Mouse (Mus musculus): ENCODE results near the gene Spred2. TPM values are rescaled to one million over a fixed set of nuclear protein-coding genes. Genes with fewer than 3 reads are reported as not detected.

Gene Spred2
- polyA plus RNA-seq, 1 experiment from 2014 or later: 4.1 TPM

- H3K27me3 ChIP-seq (ENCODE audit: control insufficient read depth, insufficient read depth, low read length): no peaks in the 10 kb centered on the region
- no peak overlapping the region for H3K27ac ChIP-seq (replicated peaks in 1 of 2; ENCODE audit: control insufficient read depth in 1 of 2, insufficient read depth in 1 of 2, low read depth in 2 of 2, low read length in 2 of 2)
- no peak overlapping the region for H3K4me3 ChIP-seq (ENCODE audit: control insufficient read depth in 1 of 2, insufficient read depth in 1 of 2, low read depth in 1 of 2, low read length in 2 of 2)
- H3K36me3 ChIP-seq (ENCODE audit: control insufficient read depth, insufficient read depth, low read length): no peaks in the 10 kb centered on the region
- peaks cover 15 to 16% of the 10 kb centered on the region in 2 experiments; a peak in 3 of 4 replicates for H3K4me1 ChIP-seq (ENCODE audit: control insufficient read depth in 2 of 2, insufficient read depth in 2 of 2, low read length in 2 of 2)
- no peaks in the 10 kb centered on the region for H3K9me3 ChIP-seq (ENCODE audit: control insufficient read depth, low read length)
- no peak overlapping the region for H3K4me2 ChIP-seq (ENCODE audit: low read length)
- no peak for ATAC-seq (ENCODE audit: insufficient number of reproducible peaks, insufficient read depth, low FRiP score, low read depth)
- WGBS: 77% methylated on average over 4 of the region's 4 CpGs
- no peak overlapping the region for H3K9ac ChIP-seq (ENCODE audit: low read length)
Observed at GRCm38 (mm10) chr11:20043256-20043655, 119.1 kb downstream of the Spred2 start.

DNA sequence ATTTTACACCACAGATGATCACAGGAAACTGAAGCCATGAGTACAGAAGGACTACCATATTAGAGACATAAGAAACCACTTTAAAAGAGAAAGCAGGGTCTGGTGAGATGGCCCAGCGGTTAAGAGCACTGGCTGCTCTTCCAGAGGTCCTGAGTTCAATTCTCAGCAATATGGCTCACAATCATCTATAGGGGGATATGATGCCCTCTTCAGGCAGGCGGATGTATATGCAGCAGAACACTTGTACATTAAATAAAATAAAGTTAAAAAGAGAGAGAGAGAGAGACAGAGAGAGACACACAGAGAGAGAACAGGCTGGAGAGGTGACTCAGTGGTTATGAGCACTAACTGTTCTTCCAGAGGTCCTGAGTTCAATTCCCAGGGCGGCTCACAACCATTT is 121.4 kb downstream of the Spred2 start:
- no peaks in the 10 kb centered on the region for H3K9me3 ChIP-seq (ENCODE audit: control insufficient read depth, low read length)
- no peak for ATAC-seq (ENCODE audit: insufficient number of reproducible peaks, insufficient read depth, low FRiP score, low read depth)
- peaks cover 15 to 16% of the 10 kb centered on the region in 2 experiments; a peak in 3 of 4 replicates for H3K4me1 ChIP-seq (ENCODE audit: control insufficient read depth in 2 of 2, insufficient read depth in 2 of 2, low read length in 2 of 2)
- no peak overlapping the region for H3K27ac ChIP-seq (replicated peaks in 1 of 2; ENCODE audit: control insufficient read depth in 1 of 2, insufficient read depth in 1 of 2, low read depth in 2 of 2, low read length in 2 of 2)
- 75% methylated on average over 3 of the region's 3 CpGs for WGBS
- no peaks in the 10 kb centered on the region for H3K27me3 ChIP-seq (ENCODE audit: control insufficient read depth, insufficient read depth, low read length)
- no peak overlapping the region for H3K4me2 ChIP-seq (ENCODE audit: low read length)
- no peak overlapping the region for H3K9ac ChIP-seq (ENCODE audit: low read length)
- no peaks in the 10 kb centered on the region for H3K36me3 ChIP-seq (ENCODE audit: control insufficient read depth, insufficient read depth, low read length)
- no peak overlapping the region for H3K4me3 ChIP-seq (ENCODE audit: control insufficient read depth in 1 of 2, insufficient read depth in 1 of 2, low read depth in 1 of 2, low read length in 2 of 2)

DNA sequence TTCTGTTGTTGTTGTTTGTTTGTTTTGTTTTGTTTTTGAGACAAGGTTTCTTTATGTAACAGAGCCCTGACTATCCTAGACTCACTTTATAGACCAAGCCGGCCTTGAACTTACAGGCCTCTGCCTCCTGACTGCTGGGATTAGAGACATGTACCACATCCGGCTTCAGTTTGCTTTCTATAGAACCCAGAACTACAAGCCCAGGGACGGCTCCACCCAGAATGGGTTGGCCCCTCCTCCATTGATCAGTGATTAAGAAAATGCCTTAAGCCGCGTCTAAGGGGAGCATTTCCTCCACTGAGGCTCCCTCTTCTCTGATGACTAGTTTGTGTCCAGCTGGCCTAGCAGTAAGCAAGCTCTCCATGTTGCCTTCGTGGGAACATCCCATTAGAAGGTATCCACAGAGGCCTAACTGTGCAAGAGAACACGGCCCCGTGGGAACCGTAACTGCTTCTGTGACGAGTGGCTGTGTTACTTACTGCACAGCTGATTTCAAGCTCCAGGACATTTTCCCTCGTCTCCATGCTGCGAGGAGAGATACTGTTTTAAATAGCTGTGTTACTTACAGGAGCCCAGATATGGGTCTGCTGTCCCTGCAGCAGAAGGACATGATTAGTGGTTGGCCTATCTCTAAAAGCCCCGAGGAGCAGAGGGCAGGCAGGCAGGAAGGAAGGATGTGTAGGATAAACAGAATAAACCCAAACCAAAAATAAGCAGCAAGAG is 128.8 kb downstream of the Spred2 start:
- peaks cover 14% of the 10 kb centered on the region; the same call in 1 of the 2 replicates for H3K36me3 ChIP-seq (ENCODE audit: control insufficient read depth, insufficient read depth, low read length)
- H3K9me3 ChIP-seq (ENCODE audit: control insufficient read depth, low read length): 0 out of 2 replicates have a peak, but pooled peaks cover 2% of the 10 kb centered on the region
- H3K4me3 ChIP-seq (ENCODE audit: control insufficient read depth in 1 of 2, insufficient read depth in 1 of 2, low read depth in 1 of 2, low read length in 2 of 2): no peak overlapping the region
- H3K4me1 ChIP-seq (ENCODE audit: control insufficient read depth in 2 of 2, insufficient read depth in 2 of 2, low read length in 2 of 2): peaks cover 5 to 6% of the 10 kb centered on the region in 2 experiments
- 42% methylated on average over 13 of the region's 13 CpGs for WGBS
- no peaks in the 10 kb centered on the region for H3K27me3 ChIP-seq (ENCODE audit: control insufficient read depth, insufficient read depth, low read length)
- H3K27ac ChIP-seq (replicated peaks in 1 of 2; ENCODE audit: control insufficient read depth in 1 of 2, insufficient read depth in 1 of 2, low read depth in 2 of 2, low read length in 2 of 2): no peak overlapping the region
- no peak for ATAC-seq (ENCODE audit: insufficient number of reproducible peaks, insufficient read depth, low FRiP score, low read depth)
- no peak overlapping the region for H3K4me2 ChIP-seq (ENCODE audit: low read length)
- H3K9ac ChIP-seq (ENCODE audit: low read length): no peak overlapping the region

- H3K9me3 ChIP-seq (ENCODE audit: control insufficient read depth, low read length): 0 out of 2 replicates have a peak, but pooled peaks cover 2% of the 10 kb centered on the region
- no peak overlapping the region for H3K27ac ChIP-seq (replicated peaks in 1 of 2; ENCODE audit: control insufficient read depth in 1 of 2, insufficient read depth in 1 of 2, low read depth in 2 of 2, low read length in 2 of 2)
- 79% methylated on average over 3 of the region's 3 CpGs for WGBS
- H3K4me3 ChIP-seq (ENCODE audit: control insufficient read depth in 1 of 2, insufficient read depth in 1 of 2, low read depth in 1 of 2, low read length in 2 of 2): no peak overlapping the region
- no peak for ATAC-seq (ENCODE audit: insufficient number of reproducible peaks, insufficient read depth, low FRiP score, low read depth)
- no peak overlapping the region for H3K4me2 ChIP-seq (ENCODE audit: low read length)
- no peaks in the 10 kb centered on the region for H3K27me3 ChIP-seq (ENCODE audit: control insufficient read depth, insufficient read depth, low read length)
- H3K36me3 ChIP-seq (ENCODE audit: control insufficient read depth, insufficient read depth, low read length): peaks cover 19% of the 10 kb centered on the region
- H3K9ac ChIP-seq (ENCODE audit: low read length): no peak overlapping the region
- peaks cover 5 to 6% of the 10 kb centered on the region in 2 experiments for H3K4me1 ChIP-seq (ENCODE audit: control insufficient read depth in 2 of 2, insufficient read depth in 2 of 2, low read length in 2 of 2)
Observed at GRCm38 (mm10) chr11:20053951-20054350, 129.8 kb downstream of the Spred2 start.

GRCm38 (mm10) chr11:20054617-20055016 is 130.4 kb downstream of the Spred2 start:
- Histone ChIP-seq H3K4me1 (ENCODE audit: control insufficient read depth in 2 of 2, insufficient read depth in 2 of 2, low read length in 2 of 2) (peaks cover 5 to 6% of the 10 kb centered on the region in 2 experiments), H3K4me2 (ENCODE audit: low read length) (no peak overlapping the region), H3K9me3 (ENCODE audit: control insufficient read depth, low read length) (0 out of 2 replicates have a peak, but pooled peaks cover 2% of the 10 kb centered on the region), H3K27ac (replicated peaks in 1 of 2; ENCODE audit: control insufficient read depth in 1 of 2, insufficient read depth in 1 of 2, low read depth in 2 of 2, low read length in 2 of 2) (no peak overlapping the region), H3K4me3 (ENCODE audit: control insufficient read depth in 1 of 2, insufficient read depth in 1 of 2, low read depth in 1 of 2, low read length in 2 of 2) (no peak overlapping the region), H3K36me3 (ENCODE audit: control insufficient read depth, insufficient read depth, low read length) (peaks cover 25% of the 10 kb centered on the region), H3K27me3 (ENCODE audit: control insufficient read depth, insufficient read depth, low read length) (no peaks in the 10 kb centered on the region), H3K9ac (ENCODE audit: low read length) (no peak overlapping the region)
- 71% methylated on average over 5 of the region's 5 CpGs for WGBS
- ATAC-seq (ENCODE audit: insufficient number of reproducible peaks, insufficient read depth, low FRiP score, low read depth): no peak

GRCm38 (mm10) chr11:20056168-20056567 is 132.0 kb downstream of the Spred2 start:
- 74% methylated on average over 1 of the region's 1 CpGs for WGBS
- H3K4me2 ChIP-seq (ENCODE audit: low read length): no peak overlapping the region
- no peak overlapping the region for H3K4me3 ChIP-seq (ENCODE audit: control insufficient read depth in 1 of 2, insufficient read depth in 1 of 2, low read depth in 1 of 2, low read length in 2 of 2)
- peaks cover 5 to 6% of the 10 kb centered on the region in 2 experiments for H3K4me1 ChIP-seq (ENCODE audit: control insufficient read depth in 2 of 2, insufficient read depth in 2 of 2, low read length in 2 of 2)
- ATAC-seq (ENCODE audit: insufficient number of reproducible peaks, insufficient read depth, low FRiP score, low read depth): no peak
- no peaks in the 10 kb centered on the region for H3K27me3 ChIP-seq (ENCODE audit: control insufficient read depth, insufficient read depth, low read length)
- peaks cover 41% of the 10 kb centered on the region for H3K36me3 ChIP-seq (ENCODE audit: control insufficient read depth, insufficient read depth, low read length)
- no peak overlapping the region for H3K27ac ChIP-seq (replicated peaks in 1 of 2; ENCODE audit: control insufficient read depth in 1 of 2, insufficient read depth in 1 of 2, low read depth in 2 of 2, low read length in 2 of 2)
- H3K9ac ChIP-seq (ENCODE audit: low read length): no peak overlapping the region
- 0 out of 2 replicates have a peak, but pooled peaks cover 2% of the 10 kb centered on the region for H3K9me3 ChIP-seq (ENCODE audit: control insufficient read depth, low read length)

DNA sequence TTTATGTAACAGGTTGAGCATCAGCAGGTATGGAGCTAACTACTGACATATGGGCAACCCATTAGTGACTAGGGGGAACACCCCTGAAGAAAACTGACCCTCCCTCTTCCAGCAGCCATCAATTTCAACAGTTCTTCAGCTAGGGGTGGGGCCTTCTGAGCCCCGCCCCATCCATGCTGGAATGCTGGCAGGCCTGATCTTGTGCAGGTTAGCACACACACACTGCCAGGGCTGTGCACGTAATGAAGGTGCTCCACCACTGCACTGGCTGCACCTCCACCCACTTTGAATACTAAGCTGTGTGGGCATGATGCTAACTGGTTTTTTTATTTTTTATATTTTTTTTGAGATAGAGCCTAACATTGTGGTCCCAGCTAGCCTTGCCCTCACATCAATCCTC is 133.3 kb downstream of the Spred2 start:
- Histone ChIP-seq H3K4me1 (ENCODE audit: control insufficient read depth in 2 of 2, insufficient read depth in 2 of 2, low read length in 2 of 2) (peaks cover 5 to 6% of the 10 kb centered on the region in 2 experiments), H3K27me3 (ENCODE audit: control insufficient read depth, insufficient read depth, low read length) (no peaks in the 10 kb centered on the region), H3K9ac (ENCODE audit: low read length) (no peak overlapping the region), H3K4me3 (ENCODE audit: control insufficient read depth in 1 of 2, insufficient read depth in 1 of 2, low read depth in 1 of 2, low read length in 2 of 2) (no peak overlapping the region), H3K4me2 (ENCODE audit: low read length) (no peak overlapping the region), H3K27ac (replicated peaks in 1 of 2; ENCODE audit: control insufficient read depth in 1 of 2, insufficient read depth in 1 of 2, low read depth in 2 of 2, low read length in 2 of 2) (no peak overlapping the region), H3K36me3 (ENCODE audit: control insufficient read depth, insufficient read depth, low read length) (peaks cover 46% of the 10 kb centered on the region), H3K9me3 (ENCODE audit: control insufficient read depth, low read length) (0 out of 2 replicates have a peak, but pooled peaks cover 2% of the 10 kb centered on the region)
- WGBS: 90% methylated on average over 2 of the region's 2 CpGs
- no peak for ATAC-seq (ENCODE audit: insufficient number of reproducible peaks, insufficient read depth, low FRiP score, low read depth)

Data from heart, embryonic 14.5 days (tissue).